Mouse (Mus musculus): Measurements from ENCODE around the gene Ndel1. TPM values are rescaled to one million over a fixed set of nuclear protein-coding genes. Genes with fewer than 3 reads are reported as not detected.
A peak's percentile ranks its signal among the peaks of the same experiment; 100 is the strongest.

The Ndel1 gene
- polyA plus RNA-seq, 1 experiment from 2014 or later, result 105 TPM

DNA sequence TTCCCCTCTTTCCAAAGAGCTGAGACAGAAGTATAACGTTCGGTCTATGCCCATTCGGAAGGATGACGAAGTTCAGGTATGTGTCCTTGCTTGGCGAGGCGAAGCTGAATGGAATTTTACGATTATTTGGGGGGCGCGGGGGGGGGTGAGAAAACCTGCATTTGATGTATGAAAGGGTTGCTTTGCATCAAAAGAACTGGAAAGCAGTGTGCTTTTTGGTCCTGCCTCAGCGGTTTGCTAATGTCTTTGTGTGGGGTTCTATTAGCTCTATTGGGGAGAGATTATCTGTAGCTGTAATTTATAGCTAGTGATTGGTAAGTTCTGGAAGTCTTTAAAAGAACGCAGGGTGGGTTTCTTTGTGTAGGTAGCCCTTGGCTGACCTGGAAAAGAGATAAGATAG is 30.7 kb upstream of the Ndel1 start:
- H3K9ac ChIP-seq, result peak overlapping the region; percentile 83
- no peak overlapping the region for H3K27ac ChIP-seq (replicated peaks)
- H3K27me3 ChIP-seq, result no peaks in the 10 kb centered on the region
- peak overlapping the region; percentile 57 for H3K4me2 ChIP-seq
- whole genome bisulfite sequencing, result 5% methylated on average over 11 of the region's 11 CpGs
- H3K4me1 ChIP-seq (replicated peaks), result peaks cover 17% of the 10 kb centered on the region
- peaks cover 46% of the 10 kb centered on the region for H3K36me3 ChIP-seq
- H3K9me3 ChIP-seq, result no peaks in the 10 kb centered on the region
- no peak for ATAC-seq (ENCODE audit: low FRiP score, low read depth)
- peak overlapping the region; percentile 73 for H3K4me3 ChIP-seq

DNA sequence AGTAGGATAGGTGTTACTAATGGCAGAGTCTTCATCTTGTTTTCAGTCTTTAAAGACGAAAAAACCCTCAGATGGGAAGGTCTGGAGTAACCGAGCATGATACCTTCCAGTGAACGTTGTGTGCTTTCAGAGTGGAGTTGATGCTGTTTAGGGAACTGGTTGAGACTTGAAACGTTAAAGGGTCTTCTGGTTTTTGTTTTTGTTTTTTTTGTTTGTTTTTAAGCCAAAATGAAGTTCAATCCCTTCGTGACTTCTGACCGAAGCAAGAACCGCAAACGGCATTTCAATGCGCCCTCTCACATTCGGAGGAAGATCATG is 30.3 kb upstream of the Ndel1 start:
- Histone ChIP-seq H3K4me1 (replicated peaks) (peaks cover 17% of the 10 kb centered on the region), H3K4me2 (peak overlapping the region; percentile 57), H3K36me3 (peaks cover 43% of the 10 kb centered on the region), H3K9ac (peak overlapping the region; percentile 83), H3K9me3 (no peaks in the 10 kb centered on the region), H3K4me3 (peak overlapping the region; percentile 73), H3K27ac (replicated peaks) (peak overlapping the region; percentile 92), H3K27me3 (no peaks in the 10 kb centered on the region)
- no peak for ATAC-seq (ENCODE audit: low FRiP score, low read depth)
- WGBS, result 2% methylated on average over 10 of the region's 10 CpGs

DNA sequence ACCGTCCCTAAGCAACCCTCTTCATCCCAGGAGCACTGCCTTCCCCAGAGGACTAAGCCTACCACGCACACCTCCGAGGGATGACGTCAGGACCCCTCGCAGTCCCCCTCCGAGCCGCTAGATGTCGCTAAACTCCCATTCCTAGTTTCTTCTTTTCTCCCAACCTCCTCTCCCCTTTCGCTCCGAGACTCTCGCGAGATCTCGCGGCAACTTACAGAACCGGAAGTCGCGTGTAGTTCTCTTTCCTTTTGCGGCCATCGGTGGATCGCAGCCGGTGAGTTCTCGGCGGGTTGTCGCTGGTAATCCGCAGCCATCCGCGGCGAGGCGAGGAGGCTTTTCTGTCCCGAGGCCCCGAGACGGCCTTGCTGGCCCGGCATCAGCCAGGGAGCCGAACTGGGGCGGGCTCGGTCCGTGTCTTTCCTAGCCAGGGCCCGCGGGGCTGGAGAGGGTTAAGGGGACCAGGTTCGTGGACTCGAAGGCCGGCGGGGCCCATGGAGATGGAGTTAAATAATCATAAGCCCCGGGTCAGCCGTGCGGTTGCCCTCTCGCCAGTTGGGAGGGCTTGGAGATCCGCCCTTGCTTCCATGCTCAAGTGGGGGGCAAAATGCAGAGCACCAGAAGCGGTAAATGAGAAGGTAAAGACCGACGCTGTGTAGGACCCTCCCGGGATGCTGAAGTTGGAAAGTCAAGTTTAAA is 29.8 kb upstream of the Ndel1 start, which contains the start of gene Rpl26:
Rpl26 (plus strand) TSS at position 233 of the 696 bp plus-strand sequence.
- WGBS, result under 1% methylated on average over 52 of the region's 52 CpGs
- H3K36me3 ChIP-seq, result peaks cover 38% of the 10 kb centered on the region
- peak; percentile 88 for ATAC-seq (ENCODE audit: low FRiP score, low read depth)
- peak within 1 kb of the TSS; percentile 73 for H3K4me3 ChIP-seq
- H3K27ac ChIP-seq (replicated peaks), result peak within 1 kb of the TSS; percentile 92
- H3K9ac ChIP-seq, result peak within 1 kb of the TSS; percentile 83
- no peaks in the 10 kb centered on the region for H3K9me3 ChIP-seq
- H3K4me2 ChIP-seq, result peak within 1 kb of the TSS; percentile 57
- no peaks in the 10 kb centered on the region for H3K27me3 ChIP-seq
- peaks cover 17% of the 10 kb centered on the region for H3K4me1 ChIP-seq (replicated peaks)

DNA sequence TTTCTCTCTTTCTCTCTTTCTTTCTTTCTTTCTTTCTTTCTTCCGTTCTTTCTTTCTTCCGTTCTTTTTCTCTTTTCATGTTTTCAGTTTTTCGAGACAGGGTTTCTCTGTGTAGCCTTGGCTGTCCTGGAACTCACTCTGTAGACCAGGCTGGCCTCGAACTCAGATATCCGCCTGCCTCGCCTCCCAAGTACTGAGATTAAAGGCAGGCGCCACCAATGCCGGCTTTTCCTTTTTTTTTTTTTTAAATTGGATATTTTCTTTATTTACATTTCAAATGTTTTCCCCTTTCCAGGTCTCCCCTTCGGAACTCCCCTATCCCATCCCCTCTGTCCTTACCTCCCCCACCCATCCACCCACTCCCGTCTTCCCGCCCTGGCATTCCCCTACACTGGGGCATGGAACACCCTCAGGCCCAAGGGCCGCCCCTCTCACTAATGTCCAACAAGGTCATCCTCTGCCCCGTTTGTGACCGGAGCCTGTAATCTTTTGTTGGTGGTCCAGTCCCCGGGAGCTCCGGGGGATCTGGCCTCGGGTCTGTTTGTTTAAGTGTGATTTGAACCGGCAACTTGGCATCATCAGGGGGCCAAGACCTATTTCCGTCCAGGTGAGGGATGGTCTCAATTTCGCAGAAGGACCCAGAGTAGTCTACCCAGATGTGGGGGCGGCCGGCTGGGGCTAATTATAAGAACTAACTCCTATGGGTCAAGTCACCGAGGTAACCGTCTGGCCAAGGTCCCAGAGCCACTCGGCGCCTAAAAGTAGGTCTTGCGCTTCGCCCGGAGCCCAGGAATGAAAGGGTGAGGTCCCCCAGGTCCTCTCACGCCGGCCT is 29.1 kb upstream of the Ndel1 start:
- Histone ChIP-seq H3K9ac (peak overlapping the region; percentile 25), H3K4me1 (replicated peaks) (peaks cover 17% of the 10 kb centered on the region), H3K36me3 (peaks cover 31% of the 10 kb centered on the region), H3K4me2 (peak overlapping the region; percentile 57), H3K4me3 (peak overlapping the region; percentile 73), H3K27ac (replicated peaks) (no peak overlapping the region), H3K27me3 (no peaks in the 10 kb centered on the region), H3K9me3 (no peaks in the 10 kb centered on the region)
- ATAC-seq (ENCODE audit: low FRiP score, low read depth), result peak; percentile 6; the same call in 1 of the 2 replicates
- 26% methylated on average over 31 of the region's 31 CpGs for WGBS

DNA sequence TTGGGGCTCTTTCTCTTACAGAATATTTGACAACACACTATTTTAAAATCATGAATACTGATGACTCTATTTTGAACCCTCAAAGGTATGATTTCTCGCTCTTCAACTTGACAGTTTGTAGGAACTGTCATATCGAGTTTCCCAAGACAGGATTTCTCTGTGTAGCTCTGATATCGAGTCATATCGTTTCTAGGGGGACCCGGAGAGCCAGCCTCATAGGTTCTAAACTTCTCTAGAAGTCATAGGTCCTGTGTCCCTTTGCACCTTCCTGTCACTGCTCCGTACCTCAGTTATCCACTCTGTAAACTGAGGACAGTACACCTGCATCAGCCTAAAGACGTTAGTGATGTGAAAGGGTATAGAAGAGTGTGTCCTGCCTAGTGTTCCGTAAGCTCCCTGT is 28.2 kb upstream of the Ndel1 start:
- Histone ChIP-seq H3K27ac (replicated peaks) (no peak overlapping the region), H3K9me3 (no peaks in the 10 kb centered on the region), H3K4me3 (no peak overlapping the region), H3K36me3 (peaks cover 22% of the 10 kb centered on the region), H3K4me1 (replicated peaks) (peaks cover 13% of the 10 kb centered on the region), H3K27me3 (no peaks in the 10 kb centered on the region), H3K4me2 (no peak overlapping the region), H3K9ac (no peak overlapping the region)
- no peak for ATAC-seq (ENCODE audit: low FRiP score, low read depth)
- 89% methylated on average over 8 of the region's 8 CpGs for WGBS

DNA sequence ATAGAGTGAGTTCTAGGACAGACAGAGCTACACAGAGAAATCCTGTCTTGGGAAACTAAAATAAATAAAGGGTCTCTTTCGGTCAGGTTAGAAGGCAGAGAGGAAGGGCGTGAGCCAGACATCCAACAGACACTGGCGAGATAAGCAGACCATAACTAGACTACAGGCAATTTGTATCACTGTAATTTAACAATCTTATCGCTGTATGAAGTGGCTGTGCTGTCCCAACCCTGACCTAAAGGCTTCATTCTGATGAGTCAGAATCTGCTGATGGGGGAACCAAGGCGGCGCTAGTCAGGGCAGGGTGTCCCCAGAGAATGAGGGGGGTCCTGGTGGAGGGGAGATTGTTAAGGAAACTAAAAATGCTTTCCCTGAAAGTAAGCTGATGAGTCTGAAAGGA is 27.1 kb upstream of the Ndel1 start:
- peaks cover 12% of the 10 kb centered on the region for H3K36me3 ChIP-seq
- no peak overlapping the region for H3K4me3 ChIP-seq
- H3K9ac ChIP-seq, result no peak overlapping the region
- no peak overlapping the region for H3K4me2 ChIP-seq
- no peaks in the 10 kb centered on the region for H3K9me3 ChIP-seq
- H3K4me1 ChIP-seq (replicated peaks), result peaks cover 13% of the 10 kb centered on the region
- no peaks in the 10 kb centered on the region for H3K27me3 ChIP-seq
- no peak for ATAC-seq (ENCODE audit: low FRiP score, low read depth)
- 87% methylated on average over 6 of the region's 6 CpGs for WGBS
- no peak overlapping the region for H3K27ac ChIP-seq (replicated peaks)

DNA sequence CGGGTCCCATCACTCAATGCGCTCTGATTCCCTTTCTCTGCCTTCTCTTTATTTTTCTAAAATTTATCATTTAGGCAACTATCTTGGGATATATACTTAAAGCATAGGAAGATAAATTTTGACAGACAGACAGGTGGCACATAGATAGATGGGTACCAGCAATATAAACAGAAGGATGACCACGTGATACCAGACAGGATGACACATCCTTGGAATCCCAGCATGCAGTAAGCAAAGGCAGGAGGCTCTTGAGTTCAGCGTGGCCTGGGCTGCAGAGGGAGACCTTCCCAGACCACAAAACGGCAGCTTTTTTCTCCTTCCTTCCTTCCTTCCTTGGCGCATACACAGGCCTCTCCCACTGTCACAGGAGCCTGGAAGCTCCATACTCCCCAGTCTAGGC is 26.2 kb upstream of the Ndel1 start:
- H3K36me3 ChIP-seq, result peaks cover 2% of the 10 kb centered on the region; the same call in 1 of the 2 replicates
- no peak overlapping the region for H3K27ac ChIP-seq (replicated peaks)
- H3K9ac ChIP-seq, result no peak overlapping the region
- H3K9me3 ChIP-seq, result no peaks in the 10 kb centered on the region
- 74% methylated on average over 6 of the region's 6 CpGs for WGBS
- H3K4me1 ChIP-seq (replicated peaks), result peaks cover 9% of the 10 kb centered on the region
- H3K4me3 ChIP-seq, result no peak overlapping the region
- H3K4me2 ChIP-seq, result no peak overlapping the region
- H3K27me3 ChIP-seq, result no peaks in the 10 kb centered on the region
- ATAC-seq (ENCODE audit: low FRiP score, low read depth), result no peak

DNA sequence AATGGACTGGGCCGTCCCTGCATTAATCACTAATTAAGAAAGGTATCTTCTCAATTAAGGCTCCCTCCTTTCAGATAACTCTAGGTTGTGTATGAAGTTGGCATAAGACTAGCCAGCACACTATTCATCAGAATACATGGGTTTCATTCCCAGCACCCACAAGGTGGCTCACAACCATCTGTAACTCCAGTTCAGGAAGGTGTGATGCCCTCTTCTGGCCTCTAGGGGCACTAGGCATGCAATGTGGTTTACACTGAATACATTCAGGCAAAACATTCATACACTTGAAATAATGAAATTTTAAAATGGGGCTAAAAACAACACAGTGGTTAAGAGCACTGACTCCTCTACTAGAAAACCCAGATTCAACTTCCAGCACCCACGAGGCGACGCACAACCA is 25.5 kb upstream of the Ndel1 start:
- H3K27me3 ChIP-seq, result no peaks in the 10 kb centered on the region
- 44% methylated on average over 4 of the region's 4 CpGs for WGBS
- no peaks in the 10 kb centered on the region for H3K9me3 ChIP-seq
- no peak overlapping the region for H3K9ac ChIP-seq
- no peaks in the 10 kb centered on the region for H3K36me3 ChIP-seq
- H3K27ac ChIP-seq (replicated peaks), result no peak overlapping the region
- H3K4me1 ChIP-seq (replicated peaks), result peaks cover 3% of the 10 kb centered on the region; the same call in 1 of the 2 replicates
- H3K4me2 ChIP-seq, result no peak overlapping the region
- no peak for ATAC-seq (ENCODE audit: low FRiP score, low read depth)
- H3K4me3 ChIP-seq, result no peak overlapping the region

DNA sequence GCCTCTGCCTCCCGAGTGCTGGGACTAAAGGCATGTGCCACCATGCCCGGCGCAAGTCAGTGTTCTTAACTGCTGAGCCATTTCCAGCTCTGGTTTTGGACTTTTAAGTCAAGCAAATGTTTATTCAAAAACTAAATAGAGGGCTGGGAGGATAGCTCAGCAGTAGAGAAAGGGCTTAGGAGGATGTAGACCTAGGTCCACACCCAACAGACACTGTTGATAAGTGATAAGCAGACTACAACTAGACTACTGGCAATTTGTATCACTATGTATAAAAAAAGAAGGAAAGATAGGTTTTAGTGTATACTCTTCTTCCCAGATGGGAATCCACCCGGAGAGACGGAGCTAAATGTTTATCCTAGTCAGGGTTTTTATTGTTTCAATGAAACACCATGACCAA is 24.6 kb upstream of the Ndel1 start:
- Histone ChIP-seq H3K4me2 (no peak overlapping the region), H3K27me3 (no peaks in the 10 kb centered on the region), H3K4me1 (replicated peaks) (peaks cover 3% of the 10 kb centered on the region; the same call in 1 of the 2 replicates), H3K27ac (replicated peaks) (no peak overlapping the region), H3K36me3 (no peaks in the 10 kb centered on the region), H3K9ac (no peak overlapping the region), H3K9me3 (no peaks in the 10 kb centered on the region), H3K4me3 (no peak overlapping the region)
- no peak for ATAC-seq (ENCODE audit: low FRiP score, low read depth)
- WGBS, result 96% methylated on average over 5 of the region's 5 CpGs

DNA sequence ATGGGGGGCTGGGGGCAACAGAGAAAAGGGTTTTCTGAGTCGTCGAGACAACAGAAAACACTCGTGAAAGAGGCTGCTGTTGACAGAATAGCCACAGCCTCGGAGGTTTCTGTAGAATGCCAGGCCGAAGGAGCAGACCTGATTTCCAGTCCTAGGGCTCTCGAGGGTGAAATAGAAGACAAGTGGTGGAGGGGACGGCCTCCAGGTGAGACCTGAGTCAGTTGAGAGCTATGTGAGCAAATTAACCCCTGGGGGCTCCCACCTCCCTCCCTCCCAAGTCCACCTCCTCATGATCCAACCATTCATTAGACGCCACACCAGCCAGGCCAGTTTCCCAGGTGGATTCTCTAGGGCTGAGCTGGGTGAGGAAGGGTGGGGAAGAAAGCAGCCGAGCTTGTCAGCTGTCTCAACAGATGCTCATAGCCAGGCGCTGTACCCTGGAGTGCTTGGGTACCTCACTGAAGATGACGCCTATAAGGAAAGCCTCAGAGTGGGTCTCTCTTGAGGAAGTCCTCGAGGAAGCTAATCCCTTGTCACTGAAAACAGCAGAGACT is 22.3 kb upstream of the Ndel1 start:
- no peak for ATAC-seq (ENCODE audit: low FRiP score, low read depth)
- no peaks in the 10 kb centered on the region for H3K36me3 ChIP-seq
- 74% methylated on average over 12 of the region's 12 CpGs for WGBS
- H3K27ac ChIP-seq (replicated peaks), result no peak overlapping the region
- H3K27me3 ChIP-seq, result no peaks in the 10 kb centered on the region
- H3K9me3 ChIP-seq, result no peaks in the 10 kb centered on the region
- no peak overlapping the region for H3K4me3 ChIP-seq
- H3K4me2 ChIP-seq, result no peak overlapping the region
- no peaks in the 10 kb centered on the region for H3K4me1 ChIP-seq (replicated peaks)
- no peak overlapping the region for H3K9ac ChIP-seq

DNA sequence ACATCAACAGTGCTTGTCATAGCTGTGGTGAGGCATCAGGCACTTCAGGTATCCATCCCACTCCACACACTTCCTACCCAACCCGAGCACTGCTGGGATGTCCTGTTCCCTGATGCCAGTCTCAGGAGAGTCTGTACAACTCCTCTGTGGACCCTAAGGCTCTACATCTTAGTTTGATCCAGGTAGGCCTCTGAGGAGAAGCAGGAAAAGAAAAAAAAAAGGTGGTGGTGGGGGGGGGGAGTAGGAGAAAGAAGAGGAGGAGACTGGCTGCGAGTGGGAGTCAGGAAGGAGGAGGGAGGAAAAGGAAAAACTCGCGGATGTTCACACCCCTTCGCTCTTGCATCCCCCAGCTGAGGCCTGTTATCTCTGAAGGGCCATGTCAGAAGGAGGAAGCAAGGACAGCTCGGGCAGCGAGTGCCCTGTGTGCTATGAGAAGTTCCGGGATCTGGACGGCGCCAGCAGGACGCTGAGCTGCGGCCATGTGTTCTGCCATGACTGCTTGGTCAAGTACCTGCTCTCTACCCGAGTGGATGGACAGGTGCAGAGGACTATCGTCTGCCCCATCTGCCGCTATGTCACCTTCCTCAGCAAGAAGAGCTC is 20.7 kb upstream of the Ndel1 start:
- Histone ChIP-seq H3K9ac (no peak overlapping the region), H3K27ac (replicated peaks) (no peak overlapping the region), H3K4me3 (no peak overlapping the region), H3K27me3 (no peaks in the 10 kb centered on the region), H3K4me1 (replicated peaks) (no peaks in the 10 kb centered on the region), H3K36me3 (no peaks in the 10 kb centered on the region), H3K9me3 (no peaks in the 10 kb centered on the region), H3K4me2 (no peak overlapping the region)
- WGBS, result 82% methylated on average over 14 of the region's 15 CpGs
- ATAC-seq (ENCODE audit: low FRiP score, low read depth), result no peak

DNA sequence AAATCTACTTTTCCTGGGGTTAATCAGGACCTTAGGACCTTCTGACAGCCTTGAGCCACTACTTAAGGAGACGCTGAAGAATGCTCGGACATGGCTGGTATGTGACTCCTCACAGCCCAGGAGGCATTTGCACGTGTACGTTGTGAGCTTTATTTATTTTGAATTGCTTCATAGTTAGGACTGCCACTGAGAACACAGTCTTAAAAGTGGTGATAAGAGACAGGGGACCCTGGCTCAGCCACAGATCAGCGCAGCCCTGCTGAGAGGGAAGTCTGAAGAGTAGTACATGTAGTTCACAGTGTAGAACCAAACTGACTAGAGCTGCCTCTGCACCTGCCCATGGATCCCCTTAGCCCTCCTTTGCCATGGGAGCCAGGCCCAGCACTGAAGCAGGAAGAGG is 20.2 kb upstream of the Ndel1 start:
- H3K9me3 ChIP-seq, result no peaks in the 10 kb centered on the region
- ATAC-seq (ENCODE audit: low FRiP score, low read depth), result no peak
- no peaks in the 10 kb centered on the region for H3K27me3 ChIP-seq
- H3K4me3 ChIP-seq, result no peak overlapping the region
- no peak overlapping the region for H3K9ac ChIP-seq
- no peaks in the 10 kb centered on the region for H3K4me1 ChIP-seq (replicated peaks)
- no peak overlapping the region for H3K4me2 ChIP-seq
- H3K27ac ChIP-seq (replicated peaks), result no peak overlapping the region
- H3K36me3 ChIP-seq, result no peaks in the 10 kb centered on the region
- 87% methylated on average over 5 of the region's 5 CpGs for WGBS

Data from hindbrain, embryonic 15.5 days (tissue).